Mouse (Mus musculus) adrenal gland, adult 8-10 months (tissue): ENCODE measurements around the gene Gm1993. TPM values are rescaled to one million over a fixed set of nuclear protein-coding genes. Genes with fewer than 3 reads are reported as not detected.
"Not testable (repeated sequence)": the region's sequence is repeated elsewhere in the genome, so short reads cannot be mapped to it uniquely, and the experiment has no call there.

Experiments
- DNase-seq: peaks from one replicate; pipeline ENCODE4 v3.0.0; 2022
- total RNA-seq, 4 experiments: library from RNA; stranded (reverse); gene quantifications; 2 replicates each; pipeline ENCODE4 v1.2.4; 2022

The Gm1993 gene
- not detected for total RNA-seq

GRCm38 (mm10) chrX:25570352-25570751 is at the start of gene Gm1993:
Gene Gm1993, minus strand, starts transcription at chrX:25570452.
- not testable (repeated sequence) for DNase-seq
